Mouse (Mus musculus) B cell, adult (primary cell): ENCODE measurements around the gene Baz1b. TPM values are rescaled to one million over a fixed set of nuclear protein-coding genes. Genes with fewer than 3 reads are reported as not detected.

Experiments used
- total RNA-seq: library from RNA; stranded (reverse); gene quantifications from 4 replicates; pipeline ENCODE4 v1.2.4, GENCODE M21; 2023; ENCODE audit not compliant: inconsistent age

Baz1b gene
- total RNA-seq: 104 to 111 TPM (median 109 TPM) in 4 replicates

GRCm38 (mm10) chr5:135186621-135187348 is at the start of gene Baz1b:
Baz1b (plus strand) TSS chr5:135187264.

GRCm38 (mm10) chr5:135149053-135149819 is 37.8 kb upstream of the Baz1b start, which contains the start of gene Tbl2:
Tbl2 (plus strand) TSS chr5:135149657.

GRCm38 (mm10) chr5:135168063-135169062 is 18.7 kb upstream of the Baz1b start, which contains the start of gene Bcl7b:
Bcl7b (plus strand) TSS chr5:135168283.

GRCm38 (mm10) chr5:135251079-135251454 is 64.0 kb downstream of the Baz1b start, which contains the start of gene Fzd9:
Fzd9 (minus strand) TSS chr5:135251230.

Other genes starting within 250 kb of the Baz1b start
- not detected in 4 replicates for gene Cldn4, start 240.3 kb upstream of the Baz1b start, total RNA-seq
- not detected in 4 replicates for gene Cldn3, start 201.1 kb upstream of the Baz1b start, total RNA-seq
- 33.6 to 38.3 TPM (median 37.2 TPM) in 4 replicates for gene Abhd11, start 178.1 kb upstream of the Baz1b start, total RNA-seq
- gene Stx1a, start 163.8 kb upstream of the Baz1b start, total RNA-seq: 1.7 to 3.0 TPM (median 2.3 TPM) in 4 replicates
- 20.1 to 21.2 TPM (median 20.9 TPM) in 4 replicates for gene Dnajc30, start 123.1 kb upstream of the Baz1b start, total RNA-seq
- 104 to 126 TPM (median 115 TPM) in 4 replicates for gene Bud23, start 122.3 kb upstream of the Baz1b start, total RNA-seq
- 0.33 to 0.71 TPM (median 0.66 TPM) in 3 of 4 replicates, not detected in the other for gene Vps37d, start 109.0 kb upstream of the Baz1b start, total RNA-seq
- not detected in 4 replicates for gene Mlxipl, start 97.4 kb upstream of the Baz1b start, total RNA-seq
- gene Tbl2, start 37.6 kb upstream of the Baz1b start, total RNA-seq: 15.9 to 23.0 TPM (median 17.9 TPM) in 4 replicates
- gene Bcl7b, start 19.0 kb upstream of the Baz1b start, total RNA-seq: 75.5 to 78.3 TPM (median 76.9 TPM) in 4 replicates
- gene Fzd9, start 64.0 kb downstream of the Baz1b start, total RNA-seq: 0.29 to 0.66 TPM (median 0.61 TPM) in 3 of 4 replicates, not detected in the other
- gene Fkbp6, start 162.8 kb downstream of the Baz1b start, total RNA-seq: 0.42 TPM in 1 of 4 replicates, not detected in the others
- not detected in 4 replicates for gene Trim50, start 166.0 kb downstream of the Baz1b start, total RNA-seq
- gene Nsun5, start 182.7 kb downstream of the Baz1b start, total RNA-seq: 32.8 to 38.3 TPM (median 33.9 TPM) in 4 replicates
- 56.7 to 63.2 TPM (median 58.0 TPM) in 4 replicates for gene Pom121, start 207.3 kb downstream of the Baz1b start, total RNA-seq